Mouse (Mus musculus) lung, postnatal 0 days (tissue): ENCODE measurements at regions not wholly inside any gene's neighbourhood (a gene's known extent, or its start where the extent isn't known, plus 50 kb on each side); places are given as distances from the start of the nearest gene placed in this dataset.
A peak's percentile ranks its signal among the peaks of the same experiment; 100 is the strongest.

Experiments
- ATAC-seq: fragments of 200-750 bp; cut with Nextera tagmentation; 2 replicates; pipeline ENCODE4 v1.8.0; 2017; ENCODE audit warnings: moderate library complexity
- DNase-seq: peaks from one replicate; pipeline ENCODE4 v3.0.0-alpha.2; 2016; ENCODE audit warnings: low spot score
- H3K27ac ChIP-seq: fragments of 300-500 bp; sonication (generic); 2 replicates; pipeline ENCODE4 v1.5.1; 2014; ENCODE audit warnings: antibody characterized with exemption, mild to moderate bottlenecking, low read length, mixed read lengths
- H3K27me3 ChIP-seq: fragments of 300-500 bp; sonication (generic); replicated peaks from 2 replicates; pipeline ENCODE4 v1.6.1; 2014; ENCODE audit warnings: low read length, mixed read lengths; ENCODE audit not compliant: insufficient read depth
- H3K36me3 ChIP-seq: fragments of 300-500 bp; sonication (generic); 2 replicates; pipeline ENCODE4 v1.6.1; 2014; ENCODE audit warnings: low read length, mixed read lengths; ENCODE audit not compliant: insufficient read depth
- H3K4me1 ChIP-seq: fragments of 300-500 bp; sonication (generic); 2 replicates; pipeline ENCODE4 v1.6.1; 2014; ENCODE audit warnings: antibody characterized with exemption, low read depth, low read length, mixed read lengths; ENCODE audit not compliant: insufficient read depth
- H3K4me2 ChIP-seq: fragments of 300-500 bp; sonication (generic); replicated peaks from 2 replicates; pipeline ENCODE4 v1.6.1; 2014; ENCODE audit warnings: low read depth, mild to moderate bottlenecking, low read length, moderate library complexity, mixed read lengths
- H3K4me3 ChIP-seq: fragments of 300-500 bp; sonication (generic); 2 replicates; pipeline ENCODE4 v1.5.1; 2014; ENCODE audit warnings: low read depth, low read length
- H3K9ac ChIP-seq: fragments of 300-500 bp; sonication (generic); replicated peaks from 2 replicates; pipeline ENCODE4 v1.6.1; 2014; ENCODE audit warnings: low read depth, mild to moderate bottlenecking
- H3K9me3 ChIP-seq: fragments of 300-500 bp; sonication (generic); 2 replicates; pipeline ENCODE4 v1.6.1; 2016; ENCODE audit warnings: low read length, mixed read lengths
- CTCF ChIP-seq: IDR thresholded peaks from 2 replicates; pipeline ENCODE4 v1.5.1; 2016; ENCODE audit warnings: antibody characterized with exemption, mild to moderate bottlenecking
- EP300 ChIP-seq: IDR thresholded peaks from 2 replicates; pipeline ENCODE4 v1.6.1; 2016; ENCODE audit warnings: antibody characterized with exemption, mild to moderate bottlenecking, control low read depth
- WGBS: fragments of 180-500 bp; shearing (Covaris S2); extraction: QIAGEN DNeasy Blood & Tissue Kit; methylation state at CpG from one replicate; pipeline ENCODE4 v1.1.7; 2014; 5-methylcytosine and 5-hydroxymethylcytosine counted together

- no peak overlapping the region for H3K27ac ChIP-seq
These were observed 406.8 kb downstream of the Gja1 start for GRCm38 (mm10) chr10:56783941-56784340.

GRCm38 (mm10) chr10:56788081-56788480 lies 411.0 kb downstream of the Gja1 start:
- Histone ChIP-seq H3K9ac (no peak overlapping the region), H3K4me2 (no peak overlapping the region), H3K27me3 (no peaks in the 10 kb centered on the region), H3K27ac (no peak overlapping the region), H3K4me3 (no peak overlapping the region), H3K9me3 (no peaks in the 10 kb centered on the region), H3K36me3 (no peaks in the 10 kb centered on the region), H3K4me1 (no peaks in the 10 kb centered on the region; the same call in 1 of the 2 replicates)
- 69% methylated on average over 4 of the region's 4 CpGs for WGBS
- no peak for TF ChIP-seq CTCF
- no peak for TF ChIP-seq EP300
- DNase-seq (no peak), ATAC-seq (no peak)

More at GRCm38 (mm10) chr10:56783941-56784340, 406.8 kb downstream of the Gja1 start:
- Histone ChIP-seq H3K36me3 (no peaks in the 10 kb centered on the region), H3K4me3 (no peak overlapping the region), H3K4me1 (no peaks in the 10 kb centered on the region; the same call in 1 of the 2 replicates), H3K27me3 (no peaks in the 10 kb centered on the region), H3K4me2 (no peak overlapping the region), H3K9me3 (no peaks in the 10 kb centered on the region), H3K9ac (no peak overlapping the region)
- no peak for DNase-seq
- no peak for ATAC-seq
- 78% methylated on average over 4 of the region's 4 CpGs for WGBS
- TF ChIP-seq EP300: no peak

- no peaks in the 10 kb centered on the region; the same call in 1 of the 2 replicates for H3K4me1 ChIP-seq
- TF ChIP-seq CTCF: no peak
- TF ChIP-seq EP300: no peak
- no peak overlapping the region for H3K4me3 ChIP-seq
- no peak overlapping the region for H3K9ac ChIP-seq
- peak; percentile 37 for DNase-seq
- ATAC-seq: no peak
- H3K36me3 ChIP-seq: no peaks in the 10 kb centered on the region
- no peak overlapping the region for H3K4me2 ChIP-seq
- no peaks in the 10 kb centered on the region for H3K27me3 ChIP-seq
- no peak overlapping the region for H3K27ac ChIP-seq
- WGBS: 41% methylated on average over 8 of the region's 8 CpGs
- H3K9me3 ChIP-seq: no peaks in the 10 kb centered on the region
These were observed 415.9 kb downstream of the Gja1 start for GRCm38 (mm10) chr10:56793074-56793473.

- H3K4me3 ChIP-seq: no peak overlapping the region
- H3K36me3 ChIP-seq: no peaks in the 10 kb centered on the region
- H3K27ac ChIP-seq: no peak overlapping the region
- no peak overlapping the region for H3K4me2 ChIP-seq
- DNase-seq (no peak), ATAC-seq (no peak)
- no peak overlapping the region for H3K9ac ChIP-seq
- 56% methylated on average over 3 of the region's 3 CpGs for WGBS
- H3K9me3 ChIP-seq: no peaks in the 10 kb centered on the region
- TF ChIP-seq CTCF: no peak
- TF ChIP-seq EP300: no peak
- H3K27me3 ChIP-seq: no peaks in the 10 kb centered on the region
- H3K4me1 ChIP-seq: no peaks in the 10 kb centered on the region
These were observed 418.3 kb downstream of the Gja1 start for GRCm38 (mm10) chr10:56795396-56795795.

- no peak for DNase-seq
- H3K4me1 ChIP-seq: no peaks in the 10 kb centered on the region
- no peaks in the 10 kb centered on the region for H3K27me3 ChIP-seq
- TF ChIP-seq EP300 (no peak), CTCF (no peak)
- H3K9ac ChIP-seq: no peak overlapping the region
- ATAC-seq: no peak
- H3K4me2 ChIP-seq: no peak overlapping the region
- no peak overlapping the region for H3K4me3 ChIP-seq
- H3K36me3 ChIP-seq: no peaks in the 10 kb centered on the region
- no peaks in the 10 kb centered on the region for H3K9me3 ChIP-seq
- H3K27ac ChIP-seq: no peak overlapping the region
- 69% methylated on average over 3 of the region's 3 CpGs for WGBS
These were observed 422.2 kb downstream of the Gja1 start for GRCm38 (mm10) chr10:56799307-56799706.

GRCm38 (mm10) chr10:56799745-56800144 lies 422.6 kb downstream of the Gja1 start:
- WGBS: 64% methylated on average over 3 of the region's 3 CpGs
- H3K4me3 ChIP-seq: no peak overlapping the region
- no peak overlapping the region for H3K9ac ChIP-seq
- TF ChIP-seq EP300 (no peak), CTCF (no peak)
- H3K27ac ChIP-seq: no peak overlapping the region
- no peaks in the 10 kb centered on the region for H3K4me1 ChIP-seq
- H3K27me3 ChIP-seq: no peaks in the 10 kb centered on the region
- DNase-seq (no peak), ATAC-seq (no peak)
- H3K9me3 ChIP-seq: no peaks in the 10 kb centered on the region
- no peak overlapping the region for H3K4me2 ChIP-seq
- no peaks in the 10 kb centered on the region for H3K36me3 ChIP-seq

- 60% methylated on average over 1 of the region's 1 CpGs for WGBS
- no peaks in the 10 kb centered on the region for H3K36me3 ChIP-seq
- no peaks in the 10 kb centered on the region for H3K27me3 ChIP-seq
- H3K4me2 ChIP-seq: no peak overlapping the region
- H3K9me3 ChIP-seq: no peaks in the 10 kb centered on the region
- H3K4me1 ChIP-seq: no peaks in the 10 kb centered on the region
- TF ChIP-seq CTCF: no peak
- TF ChIP-seq EP300: peak; percentile 91
- ATAC-seq (peak; percentile 28; the same call in 1 of the 2 replicates), DNase-seq (peak; percentile 55)
- peak overlapping the region; percentile 20; the same call in 1 of the 2 replicates for H3K27ac ChIP-seq
- no peak overlapping the region for H3K9ac ChIP-seq
- H3K4me3 ChIP-seq: no peak overlapping the region
These were observed 431.9 kb downstream of the Gja1 start for GRCm38 (mm10) chr10:56809006-56809405.
